Mouse (Mus musculus) neural tube, embryonic 14.5 days (tissue): Measurements from ENCODE around the gene Spryd7. TPM values are rescaled to one million over a fixed set of nuclear protein-coding genes. Genes with fewer than 3 reads are reported as not detected.
"Not testable (repeated sequence)": the region's sequence is repeated elsewhere in the genome, so short reads cannot be mapped to it uniquely, and the experiment has no call there.

Source experiments
- ATAC-seq: fragments of 200-750 bp; cut with Nextera tagmentation; 2 replicates; pipeline ENCODE4 v1.8.0; 2017; ENCODE audit warnings: low read depth, mild to moderate bottlenecking, moderate TSS enrichment, moderate library complexity
- H3K27ac ChIP-seq: fragments of 300-500 bp; sonication (generic); 2 replicates; pipeline ENCODE4 v1.5.1; 2014; ENCODE audit warnings: low read depth, mild to moderate bottlenecking, control low read depth, low read length, moderate library complexity, mixed read lengths
- H3K27me3 ChIP-seq: fragments of 300-500 bp; sonication (generic); 2 replicates; pipeline ENCODE4 v1.6.1; 2014; ENCODE audit warnings: low read length; ENCODE audit not compliant: control insufficient read depth, insufficient read depth
- H3K36me3 ChIP-seq: fragments of 300-500 bp; sonication (generic); 2 replicates; pipeline ENCODE4 v1.6.1; 2014; ENCODE audit warnings: low read length, mixed read lengths; ENCODE audit not compliant: control insufficient read depth, insufficient read depth
- H3K4me1 ChIP-seq: fragments of 300-500 bp; sonication (generic); 2 replicates; pipeline ENCODE4 v1.6.1; 2014; ENCODE audit warnings: low read length; ENCODE audit not compliant: control insufficient read depth, insufficient read depth
- H3K4me2 ChIP-seq: fragments of 300-500 bp; sonication (generic); 2 replicates; pipeline ENCODE4 v1.6.1; 2014; ENCODE audit warnings: mild to moderate bottlenecking, low read depth, low read length, control low read depth
- H3K4me3 ChIP-seq: fragments of 300-500 bp; sonication (generic); 2 replicates; pipeline ENCODE4 v1.5.1; 2014; ENCODE audit warnings: low read depth, low read length, control low read depth, mixed read lengths
- H3K9ac ChIP-seq: fragments of 300-500 bp; sonication (generic); replicated peaks from 2 replicates; pipeline ENCODE4 v1.6.1; 2014; ENCODE audit warnings: low read depth, mild to moderate bottlenecking, control low read depth, low read length, mixed read lengths
- H3K9me3 ChIP-seq: fragments of 300-500 bp; sonication (generic); 2 replicates; pipeline ENCODE4 v1.6.1; 2016; ENCODE audit warnings: low read length; ENCODE audit not compliant: control insufficient read depth
- WGBS: fragments of 180-500 bp; shearing (Covaris S2); extraction: QIAGEN DNeasy Blood & Tissue Kit; methylation state at CpG from one replicate; pipeline ENCODE4 v1.1.7; 2014; 5-methylcytosine and 5-hydroxymethylcytosine counted together
- polyA plus RNA-seq: library from polyadenylated mRNA; unstranded; fragments of >200 nt; fragmentation: Nextera tagmentation; extraction: Ambion mirVana; gene quantifications from 2 replicates; pipeline ENCODE4 v1.2.1, GENCODE M21; 2014

Gene Spryd7
- polyA plus RNA-seq, 1 experiment from 2014 or later = 66.3 TPM

DNA sequence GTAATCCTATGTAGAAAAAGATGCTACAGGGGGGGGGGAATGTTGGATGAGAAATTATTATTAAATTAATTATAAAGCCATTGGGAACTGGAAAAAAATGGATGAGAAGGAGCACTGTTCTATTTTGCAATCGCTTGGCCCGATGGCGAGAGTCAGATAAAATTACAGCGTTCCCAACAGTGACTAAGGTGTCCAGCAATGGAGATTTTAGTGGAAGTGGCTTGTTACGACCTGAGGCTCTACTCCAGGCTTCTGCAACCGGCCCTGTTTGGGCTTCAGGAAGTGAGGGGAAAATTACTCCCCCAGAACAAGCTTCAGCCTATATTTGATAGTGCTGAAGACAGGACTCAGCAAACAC, 776 bp downstream of the Spryd7 start:
- WGBS = 10% methylated on average over 6 of the region's 6 CpGs
- no peaks in the 10 kb centered on the region for H3K27me3 ChIP-seq
- peak overlapping the region; percentile 69 for H3K4me2 ChIP-seq
- H3K9ac ChIP-seq = peak overlapping the region; percentile 41
- no peak for ATAC-seq
- peak overlapping the region; percentile 42 for H3K4me3 ChIP-seq
- H3K36me3 ChIP-seq = no peaks in the 10 kb centered on the region
- no peaks in the 10 kb centered on the region for H3K9me3 ChIP-seq
- H3K4me1 ChIP-seq = no peaks in the 10 kb centered on the region
- H3K27ac ChIP-seq = peak overlapping the region; percentile 79

DNA sequence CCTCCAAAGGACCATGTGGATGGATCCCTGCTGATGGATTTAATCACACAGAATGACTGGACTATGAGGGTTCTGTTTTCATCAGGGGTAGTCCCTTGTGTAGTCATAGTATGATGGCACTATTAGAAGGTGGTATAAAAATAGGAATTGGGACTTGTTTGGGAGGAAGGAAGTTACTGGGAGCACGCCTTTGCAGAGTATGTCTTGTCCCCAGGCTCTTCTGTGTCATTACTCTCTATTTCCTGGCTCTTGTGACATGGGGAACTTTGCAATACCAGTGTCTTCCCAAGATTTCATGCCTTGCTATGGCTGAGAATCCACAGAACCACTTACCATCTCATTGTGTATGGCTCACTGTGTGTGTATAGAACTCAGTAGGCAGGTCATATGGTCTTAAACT, 8.1 kb downstream of the Spryd7 start:
- Histone ChIP-seq H3K4me2 (no peak overlapping the region), H3K9me3 (no peaks in the 10 kb centered on the region), H3K9ac (no peak overlapping the region), H3K27me3 (no peaks in the 10 kb centered on the region), H3K27ac (no peak overlapping the region), H3K4me3 (no peak overlapping the region), H3K4me1 (no peaks in the 10 kb centered on the region), H3K36me3 (no peaks in the 10 kb centered on the region)
- no peak for ATAC-seq
- 92% methylated on average over 1 of the region's 1 CpGs for WGBS

DNA sequence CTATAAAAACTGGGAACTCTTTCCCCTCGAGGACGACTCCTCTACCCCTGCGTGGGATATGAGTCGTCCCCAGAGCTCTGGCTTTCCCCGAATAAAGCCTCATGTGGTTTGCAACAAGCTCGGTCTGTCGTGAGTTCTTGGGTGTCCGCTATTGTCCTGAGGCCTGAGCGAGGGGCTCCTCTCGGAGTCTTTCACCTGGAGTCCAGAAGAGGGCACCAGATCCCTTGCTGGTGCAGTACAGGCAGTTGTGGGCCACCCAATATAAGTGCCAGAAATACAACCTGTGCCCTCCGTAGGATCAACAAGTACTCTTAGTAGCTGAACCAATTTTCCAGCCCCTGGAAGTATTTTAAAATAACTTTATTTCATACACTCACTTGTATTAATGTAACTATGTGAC, 18.9 kb downstream of the Spryd7 start:
- 87% methylated on average over 8 of the region's 11 CpGs for WGBS
- not testable (repeated sequence) for ATAC-seq, H3K4me3 ChIP-seq, H3K9ac ChIP-seq, H3K4me1 ChIP-seq, H3K27me3 ChIP-seq, H3K9me3 ChIP-seq, H3K4me2 ChIP-seq, H3K36me3 ChIP-seq, H3K27ac ChIP-seq

DNA sequence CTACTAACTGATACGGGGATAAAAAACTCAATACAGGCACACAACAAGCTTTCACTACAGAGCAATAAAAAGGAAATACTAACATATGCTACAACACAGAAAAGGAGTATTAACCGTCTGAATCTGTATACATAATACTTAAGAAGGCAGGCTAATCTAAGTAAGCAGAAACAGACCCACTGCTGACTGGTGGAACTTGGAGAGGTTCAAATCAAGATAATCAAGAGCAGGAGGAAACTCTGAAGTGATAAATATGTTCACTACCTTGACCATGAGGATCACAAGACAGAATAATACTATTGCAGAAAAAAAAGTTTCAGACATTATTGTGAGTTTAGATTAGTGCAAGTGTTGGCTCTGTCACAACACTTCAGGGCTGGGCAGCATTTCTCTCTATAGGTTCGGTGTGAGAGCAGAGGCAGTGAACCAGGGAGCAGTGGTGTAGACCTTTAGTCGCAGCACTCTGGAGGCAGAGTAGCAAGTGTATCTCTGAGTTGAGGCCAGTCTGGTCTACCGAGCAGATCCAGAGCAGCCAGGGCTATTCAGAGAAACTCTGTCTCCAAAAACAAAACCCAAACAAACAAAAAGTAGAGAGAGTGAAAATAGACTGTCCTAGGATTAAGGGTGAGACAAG, 19.9 kb downstream of the Spryd7 start:
- Histone ChIP-seq H3K27me3 (no peaks in the 10 kb centered on the region), H3K27ac (no peak overlapping the region), H3K4me3 (no peak overlapping the region), H3K9ac (no peak overlapping the region), H3K4me2 (no peak overlapping the region), H3K9me3 (no peaks in the 10 kb centered on the region), H3K36me3 (no peaks in the 10 kb centered on the region), H3K4me1 (no peaks in the 10 kb centered on the region)
- 93% methylated on average over 5 of the region's 5 CpGs for WGBS
- ATAC-seq = no peak

DNA sequence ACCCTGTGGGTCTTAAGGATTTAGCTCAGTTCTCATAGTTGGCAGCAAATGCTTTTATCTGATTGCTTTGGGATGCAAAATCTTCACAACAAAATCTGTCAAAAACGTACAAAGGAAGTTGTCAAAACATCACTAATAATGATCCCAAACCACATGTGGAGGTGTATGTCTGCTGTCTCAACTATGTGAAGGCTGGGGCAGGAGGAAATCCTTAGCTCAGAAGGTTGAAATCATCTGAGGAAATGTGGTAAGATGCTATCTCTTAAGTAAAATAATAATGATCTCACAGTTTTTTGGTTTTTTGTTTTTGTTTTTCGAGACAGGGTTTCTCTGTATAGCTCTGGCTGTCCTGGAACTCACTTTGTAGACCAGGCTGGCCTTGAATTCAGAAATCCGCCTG, 20.9 kb downstream of the Spryd7 start:
- Histone ChIP-seq H3K4me1 (no peaks in the 10 kb centered on the region), H3K9me3 (no peaks in the 10 kb centered on the region), H3K27me3 (no peaks in the 10 kb centered on the region), H3K4me3 (no peak overlapping the region), H3K36me3 (no peaks in the 10 kb centered on the region), H3K9ac (no peak overlapping the region), H3K4me2 (no peak overlapping the region), H3K27ac (no peak overlapping the region)
- ATAC-seq = no peak
- 93% methylated on average over 3 of the region's 3 CpGs for WGBS

DNA sequence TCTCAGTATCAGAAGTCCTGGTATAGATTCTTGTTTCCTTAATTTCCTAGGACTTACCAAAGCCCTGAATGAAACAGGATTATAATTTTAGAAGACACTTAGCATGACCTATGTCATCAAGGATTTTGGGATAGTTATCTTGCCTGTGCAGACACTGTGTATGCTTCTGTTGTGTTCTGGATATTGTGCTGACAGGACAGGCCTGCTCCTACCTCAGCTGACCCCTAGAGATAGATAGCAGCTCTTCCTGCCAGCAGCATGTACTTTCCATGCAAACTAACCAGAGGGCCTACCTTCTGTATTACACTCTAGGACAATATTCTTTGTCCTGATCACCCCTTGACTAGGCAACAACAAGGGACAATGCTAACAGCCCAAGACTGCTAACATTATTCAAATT, 25.7 kb downstream of the Spryd7 start:
- H3K9me3 ChIP-seq = no peaks in the 10 kb centered on the region
- no peaks in the 10 kb centered on the region for H3K27me3 ChIP-seq
- H3K4me2 ChIP-seq = no peak overlapping the region
- no peak overlapping the region for H3K27ac ChIP-seq
- no peak overlapping the region for H3K4me3 ChIP-seq
- no peaks in the 10 kb centered on the region for H3K4me1 ChIP-seq
- no peaks in the 10 kb centered on the region for H3K36me3 ChIP-seq
- no peak for ATAC-seq
- H3K9ac ChIP-seq = no peak overlapping the region

DNA sequence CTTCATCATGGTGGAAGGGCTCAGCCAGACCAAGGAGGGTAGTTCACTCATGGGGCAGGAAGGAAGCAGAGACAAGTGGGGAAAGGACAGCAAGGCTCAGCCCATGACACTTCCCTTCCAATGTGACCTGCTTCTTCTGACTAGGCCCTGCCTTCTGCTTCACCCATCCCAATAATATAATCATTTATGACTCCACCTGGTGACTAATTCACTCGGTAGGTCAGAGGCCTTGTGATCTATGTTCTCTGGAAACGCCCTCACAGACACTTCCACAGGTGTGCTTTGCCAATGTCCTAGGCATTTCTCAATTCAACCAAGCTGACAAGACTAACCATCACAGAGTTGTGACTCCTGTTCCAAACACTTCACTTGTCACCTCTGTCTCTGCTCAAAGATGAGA, 26.3 kb downstream of the Spryd7 start:
- H3K27me3 ChIP-seq = no peaks in the 10 kb centered on the region
- H3K4me3 ChIP-seq = no peak overlapping the region
- no peaks in the 10 kb centered on the region for H3K4me1 ChIP-seq
- H3K4me2 ChIP-seq = no peak overlapping the region
- no peaks in the 10 kb centered on the region for H3K36me3 ChIP-seq
- H3K9ac ChIP-seq = no peak overlapping the region
- 87% methylated on average over 2 of the region's 2 CpGs for WGBS
- H3K27ac ChIP-seq = no peak overlapping the region
- no peaks in the 10 kb centered on the region for H3K9me3 ChIP-seq
- ATAC-seq = no peak

DNA sequence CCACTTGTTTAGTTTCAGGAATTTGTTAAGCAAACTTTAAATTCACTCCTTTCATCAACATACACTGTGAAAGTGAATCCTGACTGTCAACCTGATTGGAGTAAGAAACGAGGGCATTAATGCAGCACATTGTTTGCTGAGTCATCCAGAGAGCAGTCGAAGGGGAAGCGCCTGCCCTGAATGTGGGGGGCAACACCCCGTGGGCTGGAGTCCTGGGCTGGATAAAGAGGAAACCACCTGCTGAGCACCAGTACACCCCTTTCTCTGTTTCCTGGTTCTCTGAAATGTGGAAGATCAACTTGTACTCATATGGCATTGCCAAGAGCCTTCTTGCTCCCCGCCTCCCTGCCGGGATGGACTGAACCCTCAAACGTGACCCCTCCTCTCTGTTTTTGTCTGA, 27.2 kb downstream of the Spryd7 start:
- Histone ChIP-seq H3K9ac (no peak overlapping the region), H3K4me1 (no peaks in the 10 kb centered on the region), H3K4me3 (no peak overlapping the region), H3K27ac (no peak overlapping the region), H3K27me3 (no peaks in the 10 kb centered on the region), H3K36me3 (no peaks in the 10 kb centered on the region), H3K9me3 (no peaks in the 10 kb centered on the region), H3K4me2 (no peak overlapping the region)
- WGBS = 90% methylated on average over 7 of the region's 7 CpGs
- no peak for ATAC-seq

DNA sequence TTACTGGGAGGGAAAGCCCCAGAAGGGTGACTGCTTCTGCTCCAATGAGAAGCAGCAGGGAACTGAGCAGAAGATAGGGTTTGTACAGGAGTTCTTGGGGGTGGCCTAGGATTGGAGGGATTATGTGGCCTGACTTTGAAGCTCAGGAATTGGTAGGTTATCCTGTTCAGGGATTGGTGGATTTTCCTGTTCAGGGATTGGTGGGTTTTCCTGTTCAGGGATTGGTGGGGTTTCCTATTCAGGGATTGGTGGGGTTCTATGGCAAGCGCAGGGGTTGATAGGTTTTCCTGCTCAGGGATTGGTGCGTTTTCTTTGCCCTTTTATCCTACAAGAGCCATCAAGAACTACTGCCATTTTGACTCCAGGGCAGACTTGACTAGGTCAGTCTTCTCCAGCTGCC, 30.7 kb downstream of the Spryd7 start:
- no peaks in the 10 kb centered on the region for H3K4me1 ChIP-seq
- H3K36me3 ChIP-seq = no peaks in the 10 kb centered on the region
- no peaks in the 10 kb centered on the region for H3K27me3 ChIP-seq
- H3K9me3 ChIP-seq = no peaks in the 10 kb centered on the region
- no peak overlapping the region for H3K27ac ChIP-seq
- no peak overlapping the region for H3K4me3 ChIP-seq
- no peak overlapping the region for H3K9ac ChIP-seq
- H3K4me2 ChIP-seq = no peak overlapping the region
- WGBS = 88% methylated on average over 2 of the region's 2 CpGs
- no peak for ATAC-seq

DNA sequence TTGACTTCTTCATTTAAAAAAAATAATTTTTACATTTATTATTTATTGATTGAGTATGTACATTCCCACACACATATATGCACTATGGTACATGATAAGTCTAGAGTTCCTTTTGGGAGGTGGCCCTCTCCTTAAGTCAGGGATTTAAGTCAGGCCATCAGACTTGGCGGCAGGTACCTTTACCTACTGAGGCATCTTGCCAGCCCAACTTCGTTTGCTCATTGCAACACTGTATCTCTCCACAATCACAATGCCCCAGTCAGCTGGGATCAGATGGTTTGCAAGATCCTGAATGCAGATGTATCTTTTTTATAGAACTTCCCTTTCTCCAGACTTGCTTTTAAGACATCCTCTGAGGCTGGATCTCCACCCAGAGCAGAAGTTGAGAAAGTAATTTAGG, 32.9 kb downstream of the Spryd7 start:
- H3K36me3 ChIP-seq = no peaks in the 10 kb centered on the region
- WGBS = 91% methylated on average over 2 of the region's 2 CpGs

More for the DNA sequence above, 32.9 kb downstream of the Spryd7 start:
- Histone ChIP-seq H3K27me3 (no peaks in the 10 kb centered on the region), H3K27ac (no peak overlapping the region), H3K9me3 (no peaks in the 10 kb centered on the region), H3K4me3 (no peak overlapping the region), H3K4me2 (no peak overlapping the region), H3K4me1 (no peaks in the 10 kb centered on the region), H3K9ac (no peak overlapping the region)
- ATAC-seq = no peak
